Mouse (Mus musculus) kidney, adult 2 months (tissue): ENCODE data around the gene Galm. TPM values are rescaled to one million over a fixed set of nuclear protein-coding genes. Genes with fewer than 3 reads are reported as not detected.

Experiments used
- DNase-seq: peaks from one replicate; pipeline ENCODE4 v3.0.0; 2021
- H3K27ac ChIP-seq: fragments of 200-500 bp; 2 replicates; pipeline ENCODE4 v1.5.1; 2012; ENCODE audit warnings: low read depth, low read length, control low read depth, inconsistent platforms; ENCODE audit not compliant: insufficient read depth
- H3K27me3 ChIP-seq: fragments of 200-500 bp; replicated peaks from 2 replicates; pipeline ENCODE4 v1.6.1; 2012; ENCODE audit warnings: mild to moderate bottlenecking, moderate library complexity, low read length, inconsistent platforms; ENCODE audit not compliant: control insufficient read depth, insufficient read depth
- H3K36me3 ChIP-seq: fragments of 200-500 bp; 2 replicates; pipeline ENCODE4 v1.6.1; 2012; ENCODE audit warnings: mild to moderate bottlenecking, moderate library complexity, low read length, inconsistent platforms; ENCODE audit not compliant: control insufficient read depth, insufficient read depth
- H3K4me1 ChIP-seq: fragments of 200-500 bp; 2 replicates; pipeline ENCODE4 v1.6.1; 2011; ENCODE audit warnings: low read length; ENCODE audit not compliant: control insufficient read depth, insufficient read depth
- H3K4me3 ChIP-seq: fragments of 200-500 bp; 2 replicates; pipeline ENCODE4 v1.5.1; 2011; ENCODE audit warnings: mild to moderate bottlenecking, low read depth, low read length, control low read depth; ENCODE audit not compliant: insufficient read depth
- CTCF ChIP-seq: fragments of 200-500 bp; conservative IDR thresholded peaks from 2 replicates; pipeline ENCODE4 v1.5.1; 2011; ENCODE audit warnings: low read depth, mild to moderate bottlenecking, control low read depth, low read length, moderate library complexity, mixed read lengths; ENCODE audit not compliant: insufficient read depth, insufficient read length
- POLR2A ChIP-seq: fragments of 200-500 bp; IDR thresholded peaks from one replicate; pipeline ENCODE4 v1.6.1; 2011; ENCODE audit warnings: low read depth, low read length, control low read depth
- WGBS: fragments of 180-500 bp; shearing (Covaris S2); methylation state at CpG from one replicate; pipeline ENCODE4 v1.1.7; 2018; 5-methylcytosine and 5-hydroxymethylcytosine counted together
- polyA plus RNA-seq: library from polyadenylated mRNA; depleted of rRNA; stranded (reverse); fragments of >200 nt; gene quantifications from 2 replicates; pipeline ENCODE4 v1.2.3, GENCODE M21; 2012

Galm gene
- polyA plus RNA-seq, 1 experiment: 124 TPM

GRCm38 (mm10) chr17:80129387-80129786 is 2.1 kb downstream of the Galm start:
- WGBS: 58% methylated on average over 4 of the region's 4 CpGs
- peaks cover 27% of the 10 kb centered on the region for H3K4me1 ChIP-seq
- no peaks in the 10 kb centered on the region for H3K27me3 ChIP-seq
- TF ChIP-seq POLR2A: no peak
- no peak for TF ChIP-seq CTCF
- no peaks in the 10 kb centered on the region for H3K36me3 ChIP-seq
- H3K4me3 ChIP-seq: no peak overlapping the region
- peak overlapping the region; percentile 97 for H3K27ac ChIP-seq
- DNase-seq: no peak

- H3K27me3 ChIP-seq: no peaks in the 10 kb centered on the region
- whole genome bisulfite sequencing: 33% methylated on average over 9 of the region's 9 CpGs
- DNase-seq: no peak
- H3K36me3 ChIP-seq: no peaks in the 10 kb centered on the region
- no peak for TF ChIP-seq POLR2A
- no peak for TF ChIP-seq CTCF
- H3K4me3 ChIP-seq: no peak overlapping the region
- H3K4me1 ChIP-seq: peaks cover 24% of the 10 kb centered on the region
- peak overlapping the region; percentile 87 for H3K27ac ChIP-seq
Measured at GRCm38 (mm10) chr17:80130718-80131430, 3.6 kb downstream of the Galm start.

- H3K27ac ChIP-seq: peak overlapping the region; percentile 87
- H3K36me3 ChIP-seq: no peaks in the 10 kb centered on the region
- H3K4me1 ChIP-seq: peaks cover 24% of the 10 kb centered on the region
- peak; percentile 86 for DNase-seq
- 14% methylated on average over 1 of the region's 1 CpGs for WGBS
- H3K4me3 ChIP-seq: no peak overlapping the region
- no peaks in the 10 kb centered on the region for H3K27me3 ChIP-seq
- no peak for TF ChIP-seq CTCF
- TF ChIP-seq POLR2A: no peak
Measured at GRCm38 (mm10) chr17:80131431-80131766, 4.1 kb downstream of the Galm start.

GRCm38 (mm10) chr17:80131838-80132237 is 4.6 kb downstream of the Galm start:
- Histone ChIP-seq H3K27ac (peak overlapping the region; percentile 29), H3K27me3 (no peaks in the 10 kb centered on the region), H3K4me1 (peaks cover 21% of the 10 kb centered on the region), H3K36me3 (no peaks in the 10 kb centered on the region), H3K4me3 (no peak overlapping the region)
- TF ChIP-seq POLR2A: no peak
- no peak for TF ChIP-seq CTCF
- DNase-seq: peak; percentile 41
- WGBS: 35% methylated on average over 7 of the region's 7 CpGs

- TF ChIP-seq CTCF (no peak), POLR2A (no peak)
- WGBS: 58% methylated on average over 4 of the region's 4 CpGs
Measured at GRCm38 (mm10) chr17:80132502-80132901, 5.2 kb downstream of the Galm start.

GRCm38 (mm10) chr17:80138434-80139162 is 11.3 kb downstream of the Galm start:
- DNase-seq: peak; percentile 52
- Histone ChIP-seq H3K27ac (no peak overlapping the region), H3K4me3 (no peak overlapping the region)

More at GRCm38 (mm10) chr17:80132502-80132901, 5.2 kb downstream of the Galm start:
- DNase-seq: no peak
- H3K27me3 ChIP-seq: no peaks in the 10 kb centered on the region
- no peak overlapping the region for H3K4me3 ChIP-seq
- H3K27ac ChIP-seq: 0 out of 2 replicates have a peak overlapping the region, but pooled peaks have one; percentile 1
- H3K4me1 ChIP-seq: peaks cover 21% of the 10 kb centered on the region
- H3K36me3 ChIP-seq: no peaks in the 10 kb centered on the region

GRCm38 (mm10) chr17:80139753-80140444 is 12.6 kb downstream of the Galm start:
- TF ChIP-seq POLR2A (no peak), CTCF (no peak)
- DNase-seq: no peak
- no peaks in the 10 kb centered on the region for H3K27me3 ChIP-seq
- H3K36me3 ChIP-seq: no peaks in the 10 kb centered on the region
- WGBS: 72% methylated on average over 9 of the region's 9 CpGs
- H3K4me3 ChIP-seq: no peak overlapping the region
- H3K27ac ChIP-seq: no peak overlapping the region
- H3K4me1 ChIP-seq: no peaks in the 10 kb centered on the region

More at GRCm38 (mm10) chr17:80138434-80139162, 11.3 kb downstream of the Galm start:
- Histone ChIP-seq H3K27me3 (no peaks in the 10 kb centered on the region), H3K4me1 (no peaks in the 10 kb centered on the region), H3K36me3 (no peaks in the 10 kb centered on the region)
- WGBS: 77% methylated on average over 17 of the region's 17 CpGs
- TF ChIP-seq CTCF: no peak
- no peak for TF ChIP-seq POLR2A
